ENCODE assay signal across 9 mouse cellular contexts in the genomic region with DNA sequence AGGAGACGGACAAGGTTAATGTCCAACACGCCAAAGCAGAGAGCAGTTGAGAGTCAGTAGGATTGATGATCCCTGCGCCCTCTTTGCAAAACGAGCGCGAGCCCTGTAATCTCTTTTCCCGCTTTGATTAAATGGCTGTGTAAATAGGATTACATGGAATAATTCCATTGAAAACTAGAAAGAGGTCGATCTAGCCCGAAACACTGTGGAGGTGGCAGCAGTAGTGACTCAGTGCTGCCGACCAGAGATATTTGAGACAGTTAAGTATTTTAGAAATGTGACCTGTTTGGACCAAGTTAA. TPM values are rescaled to one million over a fixed set of nuclear protein-coding genes. Genes with fewer than 3 reads are reported as not detected.
DNase-seq lines count a peak whose midpoint lies in the region; ATAC-seq lines count a peak whose summit lies in the region.
"Had no signal": no experiment of that assay in that cellular context is flagged by ENCODE, and none has a peak within 500 bp of the region (broad histone marks: within the 10 kb centered on the region; RNA-seq: fewer than 3 reads in every experiment).

No protein-coding gene starts in this region.

- intact Hi-C loops in heart, postnatal 14 days (cut with DNase I), result loop anchor here (2.0 to 5.0 kb wide), 7 partner anchors 35 to 377 kb away; no protein-coding TSS in a partner anchor

- no peak overlapping the region for H3K27ac ChIP-seq in heart, embryonic 11.5 days (ENCODE audit: low read depth, low read length)
- H3K27ac ChIP-seq in hindbrain, embryonic 14.5 days, result no peak overlapping the region
- no peak overlapping the region for H3K27ac ChIP-seq in midbrain, embryonic 13.5 days

- H3K4me2 ChIP-seq in heart, embryonic 11.5 days, result peak overlapping the region; percentile 91
- H3K4me2 ChIP-seq in hindbrain, embryonic 14.5 days (replicated peaks), result peak overlapping the region; percentile 100
- H3K4me2 ChIP-seq in midbrain, embryonic 13.5 days (replicated peaks), result peak overlapping the region; percentile 83

- no peak for DNase-seq in heart, postnatal 14 days
- peak; percentile 62 for DNase-seq in embryo, embryonic 10.5 days (ENCODE audit: low spot score)
- DNase-seq in hindbrain, embryonic 14.5 days (ENCODE audit: low spot score), result no peak
- no peak for DNase-seq in testis, postnatal 10 days (ENCODE audit: low spot score)
- DNase-seq in urinary bladder, adult 2 months (ENCODE audit: low spot score), result no peak
- no peak for DNase-seq in MN1 (ENCODE audit: low spot score)

- H3K9me3 ChIP-seq in heart, embryonic 11.5 days (replicated peaks; ENCODE audit: control insufficient read depth, low read length), result no peaks in the 10 kb centered on the region
- H3K9me3 ChIP-seq in hindbrain, embryonic 14.5 days (ENCODE audit: control insufficient read depth, low read length), result no peaks in the 10 kb centered on the region
- H3K9me3 ChIP-seq in midbrain, embryonic 13.5 days, result no peaks in the 10 kb centered on the region

- no peaks in the 10 kb centered on the region for H3K27me3 ChIP-seq in heart, embryonic 11.5 days (ENCODE audit: control insufficient read depth, insufficient read depth, low read length)
- peaks cover 46% of the 10 kb centered on the region for H3K27me3 ChIP-seq in hindbrain, embryonic 14.5 days (ENCODE audit: control insufficient read depth, insufficient read depth, low read length)
- peaks cover 94% of the 10 kb centered on the region for H3K27me3 ChIP-seq in midbrain, embryonic 13.5 days

- H3K4me3 ChIP-seq in heart, embryonic 11.5 days (ENCODE audit: low read depth, low read length), result peak overlapping the region; percentile 77
- peak overlapping the region; percentile 80 for H3K4me3 ChIP-seq in hindbrain, embryonic 14.5 days (replicated peaks; ENCODE audit: low read length)
- H3K4me3 ChIP-seq in midbrain, embryonic 13.5 days (replicated peaks), result peak overlapping the region; percentile 52

- no peak for ATAC-seq in heart, embryonic 11.5 days (replicated peaks; ENCODE audit: insufficient number of reproducible peaks, low FRiP score, low TSS enrichment)
- no peak for ATAC-seq in hindbrain, embryonic 14.5 days (ENCODE audit: low FRiP score)
- ATAC-seq in midbrain, embryonic 13.5 days, result no peak

- WGBS in heart, embryonic 11.5 days (ENCODE audit: insufficient replicate concordance), result 7% methylated on average over 10 of the region's 10 CpGs
- 10% methylated on average over 10 of the region's 10 CpGs for WGBS in hindbrain, embryonic 14.5 days
- 2% methylated on average over 10 of the region's 10 CpGs for WGBS in midbrain, embryonic 13.5 days

- no peaks in the 10 kb centered on the region for H3K36me3 ChIP-seq in heart, embryonic 11.5 days (ENCODE audit: control insufficient read depth, insufficient read depth, low read length)
- H3K36me3 ChIP-seq in hindbrain, embryonic 14.5 days (replicated peaks; ENCODE audit: control insufficient read depth, insufficient read depth), result no peaks in the 10 kb centered on the region
- no peaks in the 10 kb centered on the region for H3K36me3 ChIP-seq in midbrain, embryonic 13.5 days

- H3K4me1 ChIP-seq in heart, embryonic 11.5 days (ENCODE audit: control insufficient read depth, insufficient read depth, low read length), result peaks cover 20% of the 10 kb centered on the region
- peaks cover 14% of the 10 kb centered on the region for H3K4me1 ChIP-seq in hindbrain, embryonic 14.5 days (replicated peaks; ENCODE audit: control insufficient read depth, insufficient read depth, low read length)
- peaks cover 32% of the 10 kb centered on the region for H3K4me1 ChIP-seq in midbrain, embryonic 13.5 days (replicated peaks)

- H3K9ac ChIP-seq in heart, embryonic 11.5 days (ENCODE audit: low read depth, low read length), result no peak overlapping the region
- H3K9ac ChIP-seq in hindbrain, embryonic 14.5 days, result peak overlapping the region; percentile 55
- no peak overlapping the region for H3K9ac ChIP-seq in midbrain, embryonic 13.5 days (replicated peaks)

RNA-seq across cellular contexts. Expression of a gene that starts 2.3 kb away (rescaled TPM):
- 15.2 and 21.5 TPM in 2 replicates for polyA plus RNA-seq in heart, embryonic 11.5 days (2014; fragmentation: Nextera tagmentation; extraction: Ambion mirVana)
- 100 to 1,000 TPM; 109 to 118 TPM for total RNA-seq in heart, postnatal 14 days (2021)
- 34.4 and 41.6 TPM in 2 replicates for polyA plus RNA-seq in hindbrain, embryonic 14.5 days (2014; fragmentation: Nextera tagmentation; extraction: Ambion mirVana)
- 20.2 and 21.4 TPM in 2 replicates for polyA plus RNA-seq in midbrain, embryonic 13.5 days (2015; fragmentation: Nextera tagmentation; extraction: Ambion mirVana)
- polyA plus RNA-seq in urinary bladder, adult 2 months (2012; rRNA removed), result 17.9 and 19.1 TPM in 2 replicates
- total RNA-seq: neutrophil, adult 5-6 weeks had no signal
